Mouse (Mus musculus): ENCODE measurements around the gene Pde7b. TPM values are rescaled to one million over a fixed set of nuclear protein-coding genes. Genes with fewer than 3 reads are reported as not detected.

The Pde7b gene
- polyA plus RNA-seq, 1 experiment from 2014 or later = 12.1 TPM

- H3K27me3 ChIP-seq (ENCODE audit: control insufficient read depth, insufficient read depth, low read length) = no peaks in the 10 kb centered on the region
- no peaks in the 10 kb centered on the region for H3K36me3 ChIP-seq (ENCODE audit: control insufficient read depth, insufficient read depth, low read length)
- H3K9me3 ChIP-seq (replicated peaks; ENCODE audit: control insufficient read depth, low read length) = no peaks in the 10 kb centered on the region
- no peak overlapping the region for H3K9ac ChIP-seq (ENCODE audit: low read depth, low read length)
- H3K4me1 ChIP-seq (ENCODE audit: control insufficient read depth, insufficient read depth, low read length) = no peaks in the 10 kb centered on the region; the same call in 1 of the 2 replicates
- H3K4me2 ChIP-seq = no peak overlapping the region
- 51% methylated on average over 11 of the region's 11 CpGs for WGBS (ENCODE audit: insufficient replicate concordance)
- no peak overlapping the region for H3K27ac ChIP-seq (ENCODE audit: low read depth, low read length)
- no peak overlapping the region for H3K4me3 ChIP-seq (ENCODE audit: low read depth, low read length)
- ATAC-seq (replicated peaks; ENCODE audit: insufficient number of reproducible peaks, low FRiP score, low TSS enrichment) = no peak
Observed at GRCm38 (mm10) chr10:20695637-20696036, 29.2 kb downstream of the Pde7b start.

DNA sequence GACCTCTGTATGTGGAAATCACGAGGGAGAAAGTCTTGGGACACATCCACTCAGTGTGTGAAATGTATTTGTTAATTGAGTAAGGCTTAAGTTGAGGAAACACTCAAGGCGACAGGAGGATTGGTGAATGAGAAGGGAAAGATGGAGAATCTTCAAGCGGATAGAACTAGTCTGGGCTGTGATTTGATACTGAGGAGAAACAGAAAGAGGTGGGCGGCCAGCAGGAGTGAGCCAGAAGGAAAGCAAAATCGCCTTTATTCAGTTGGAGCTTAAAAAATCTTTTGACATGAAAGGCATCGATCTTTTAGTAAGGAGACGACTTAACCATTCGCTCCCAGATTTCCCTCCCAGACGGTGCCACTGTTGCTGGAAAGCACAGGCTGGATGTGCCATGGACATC lies 34.9 kb downstream of the Pde7b start:
- H3K27me3 ChIP-seq (ENCODE audit: control insufficient read depth, insufficient read depth, low read length) = no peaks in the 10 kb centered on the region
- WGBS (ENCODE audit: insufficient replicate concordance) = 76% methylated on average over 9 of the region's 9 CpGs
- H3K36me3 ChIP-seq (ENCODE audit: control insufficient read depth, insufficient read depth, low read length) = no peaks in the 10 kb centered on the region
- no peak overlapping the region for H3K9ac ChIP-seq (ENCODE audit: low read depth, low read length)
- no peaks in the 10 kb centered on the region for H3K4me1 ChIP-seq (ENCODE audit: control insufficient read depth, insufficient read depth, low read length)
- H3K9me3 ChIP-seq (replicated peaks; ENCODE audit: control insufficient read depth, low read length) = no peaks in the 10 kb centered on the region
- no peak for ATAC-seq (replicated peaks; ENCODE audit: insufficient number of reproducible peaks, low FRiP score, low TSS enrichment)
- no peak overlapping the region for H3K4me3 ChIP-seq (ENCODE audit: low read depth, low read length)
- H3K4me2 ChIP-seq = no peak overlapping the region
- H3K27ac ChIP-seq (ENCODE audit: low read depth, low read length) = no peak overlapping the region

DNA sequence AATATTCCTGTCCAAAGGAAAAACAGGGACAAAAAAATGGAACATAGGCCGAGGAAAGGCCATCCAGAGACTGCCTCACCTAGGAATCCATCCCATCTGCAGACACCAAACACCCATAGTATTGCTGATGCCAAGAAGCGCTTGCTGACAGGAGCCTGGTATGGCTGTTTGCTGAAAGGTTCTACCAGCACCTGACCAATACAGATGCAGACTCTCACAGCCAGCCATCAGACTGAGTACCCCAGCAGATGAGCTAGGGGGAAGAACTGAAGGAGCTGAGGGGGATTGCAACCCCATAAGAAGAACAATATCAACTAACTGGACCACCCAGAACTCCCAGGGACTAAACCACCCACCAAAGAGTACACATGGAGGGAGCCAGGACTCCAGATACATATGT lies 40.7 kb downstream of the Pde7b start:
- no peak for ATAC-seq (replicated peaks; ENCODE audit: insufficient number of reproducible peaks, low FRiP score, low TSS enrichment)
- Histone ChIP-seq H3K4me2 (no peak overlapping the region), H3K9ac (ENCODE audit: low read depth, low read length) (no peak overlapping the region), H3K27me3 (ENCODE audit: control insufficient read depth, insufficient read depth, low read length) (no peaks in the 10 kb centered on the region), H3K4me1 (ENCODE audit: control insufficient read depth, insufficient read depth, low read length) (no peaks in the 10 kb centered on the region), H3K36me3 (ENCODE audit: control insufficient read depth, insufficient read depth, low read length) (no peaks in the 10 kb centered on the region), H3K9me3 (replicated peaks; ENCODE audit: control insufficient read depth, low read length) (no peaks in the 10 kb centered on the region), H3K4me3 (ENCODE audit: low read depth, low read length) (no peak overlapping the region), H3K27ac (ENCODE audit: low read depth, low read length) (no peak overlapping the region)
- 89% methylated on average over 2 of the region's 2 CpGs for WGBS (ENCODE audit: insufficient replicate concordance)

DNA sequence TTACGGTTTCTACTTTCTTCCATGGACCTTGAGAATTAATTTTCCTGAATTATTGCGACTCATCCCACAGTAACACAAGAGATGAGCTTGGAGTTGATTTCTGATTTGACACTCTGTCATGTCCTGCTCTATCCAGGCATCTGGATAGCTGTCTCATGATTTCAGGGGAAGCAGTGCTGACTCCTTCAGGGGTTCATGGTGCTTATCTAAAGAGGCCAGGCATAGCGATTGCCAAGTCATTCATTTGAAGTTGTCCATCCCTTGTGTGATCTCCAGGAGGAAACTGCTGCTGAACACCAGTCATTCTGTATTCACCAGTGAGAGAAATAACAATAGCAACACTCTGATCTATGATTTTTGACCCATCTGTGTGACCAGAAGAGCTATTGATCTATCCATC lies 43.9 kb downstream of the Pde7b start:
- WGBS (ENCODE audit: insufficient replicate concordance) = 83% methylated on average over 3 of the region's 3 CpGs
- Histone ChIP-seq H3K4me2 (no peak overlapping the region), H3K27ac (ENCODE audit: low read depth, low read length) (no peak overlapping the region), H3K4me1 (ENCODE audit: control insufficient read depth, insufficient read depth, low read length) (no peaks in the 10 kb centered on the region), H3K4me3 (ENCODE audit: low read depth, low read length) (no peak overlapping the region), H3K9ac (ENCODE audit: low read depth, low read length) (no peak overlapping the region), H3K9me3 (replicated peaks; ENCODE audit: control insufficient read depth, low read length) (no peaks in the 10 kb centered on the region), H3K36me3 (ENCODE audit: control insufficient read depth, insufficient read depth, low read length) (no peaks in the 10 kb centered on the region), H3K27me3 (ENCODE audit: control insufficient read depth, insufficient read depth, low read length) (no peaks in the 10 kb centered on the region)
- ATAC-seq (replicated peaks; ENCODE audit: insufficient number of reproducible peaks, low FRiP score, low TSS enrichment) = no peak

- Histone ChIP-seq H3K4me1 (ENCODE audit: control insufficient read depth, insufficient read depth, low read length) (peaks cover 8% of the 10 kb centered on the region), H3K4me3 (ENCODE audit: low read depth, low read length) (no peak overlapping the region), H3K27me3 (ENCODE audit: control insufficient read depth, insufficient read depth, low read length) (no peaks in the 10 kb centered on the region), H3K9me3 (replicated peaks; ENCODE audit: control insufficient read depth, low read length) (no peaks in the 10 kb centered on the region), H3K36me3 (ENCODE audit: control insufficient read depth, insufficient read depth, low read length) (no peaks in the 10 kb centered on the region), H3K4me2 (no peak overlapping the region), H3K27ac (ENCODE audit: low read depth, low read length) (no peak overlapping the region), H3K9ac (ENCODE audit: low read depth, low read length) (no peak overlapping the region)
- 22% methylated on average over 3 of the region's 3 CpGs for WGBS (ENCODE audit: insufficient replicate concordance)
- no peak for ATAC-seq (replicated peaks; ENCODE audit: insufficient number of reproducible peaks, low FRiP score, low TSS enrichment)
Observed at GRCm38 (mm10) chr10:20675321-20675720, 49.6 kb downstream of the Pde7b start.

GRCm38 (mm10) chr10:20673798-20674197 lies 51.1 kb downstream of the Pde7b start:
- H3K27me3 ChIP-seq (ENCODE audit: control insufficient read depth, insufficient read depth, low read length) = no peaks in the 10 kb centered on the region
- H3K9ac ChIP-seq (ENCODE audit: low read depth, low read length) = no peak overlapping the region
- no peak overlapping the region for H3K27ac ChIP-seq (ENCODE audit: low read depth, low read length)
- peaks cover 8% of the 10 kb centered on the region for H3K4me1 ChIP-seq (ENCODE audit: control insufficient read depth, insufficient read depth, low read length)
- WGBS (ENCODE audit: insufficient replicate concordance) = 76% methylated on average over 4 of the region's 4 CpGs
- no peak for ATAC-seq (replicated peaks; ENCODE audit: insufficient number of reproducible peaks, low FRiP score, low TSS enrichment)
- H3K4me2 ChIP-seq = no peak overlapping the region
- H3K9me3 ChIP-seq (replicated peaks; ENCODE audit: control insufficient read depth, low read length) = no peaks in the 10 kb centered on the region
- no peaks in the 10 kb centered on the region for H3K36me3 ChIP-seq (ENCODE audit: control insufficient read depth, insufficient read depth, low read length)
- no peak overlapping the region for H3K4me3 ChIP-seq (ENCODE audit: low read depth, low read length)

DNA sequence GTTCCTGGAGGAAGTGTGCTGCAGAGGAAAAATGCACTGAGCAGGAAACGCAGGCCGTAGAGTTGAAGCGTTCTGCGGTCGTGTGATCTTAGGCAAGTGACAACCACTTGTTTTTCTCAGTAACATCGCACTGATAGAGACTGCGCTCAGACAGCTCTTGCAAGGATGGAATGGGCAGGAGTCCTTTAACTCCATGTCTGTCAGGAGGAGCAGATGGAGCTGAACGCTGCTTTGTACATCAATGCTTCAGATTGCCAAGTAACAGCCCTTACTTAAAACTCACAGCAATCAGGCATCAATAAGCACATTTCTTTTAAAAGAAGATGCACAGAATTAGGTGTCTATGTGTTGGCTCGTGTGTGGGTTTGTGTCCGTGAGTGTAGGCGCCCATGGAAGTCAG lies 52.3 kb downstream of the Pde7b start:
- H3K27me3 ChIP-seq (ENCODE audit: control insufficient read depth, insufficient read depth, low read length) = no peaks in the 10 kb centered on the region
- H3K9ac ChIP-seq (ENCODE audit: low read depth, low read length) = no peak overlapping the region
- no peak overlapping the region for H3K4me3 ChIP-seq (ENCODE audit: low read depth, low read length)
- no peaks in the 10 kb centered on the region for H3K9me3 ChIP-seq (replicated peaks; ENCODE audit: control insufficient read depth, low read length)
- no peak overlapping the region; the same call in 1 of the 2 replicates for H3K27ac ChIP-seq (ENCODE audit: low read depth, low read length)
- no peaks in the 10 kb centered on the region for H3K36me3 ChIP-seq (ENCODE audit: control insufficient read depth, insufficient read depth, low read length)
- H3K4me1 ChIP-seq (ENCODE audit: control insufficient read depth, insufficient read depth, low read length) = peaks cover 8% of the 10 kb centered on the region
- H3K4me2 ChIP-seq = no peak overlapping the region
- ATAC-seq (replicated peaks; ENCODE audit: insufficient number of reproducible peaks, low FRiP score, low TSS enrichment) = no peak
- 45% methylated on average over 11 of the region's 11 CpGs for WGBS (ENCODE audit: insufficient replicate concordance)

- ATAC-seq (replicated peaks; ENCODE audit: insufficient number of reproducible peaks, low FRiP score, low TSS enrichment) = no peak
- H3K27me3 ChIP-seq (ENCODE audit: control insufficient read depth, insufficient read depth, low read length) = no peaks in the 10 kb centered on the region
- peaks cover 8% of the 10 kb centered on the region for H3K4me1 ChIP-seq (ENCODE audit: control insufficient read depth, insufficient read depth, low read length)
- 58% methylated on average over 5 of the region's 5 CpGs for WGBS (ENCODE audit: insufficient replicate concordance)
- no peak overlapping the region for H3K4me3 ChIP-seq (ENCODE audit: low read depth, low read length)
- no peak overlapping the region for H3K9ac ChIP-seq (ENCODE audit: low read depth, low read length)
- no peaks in the 10 kb centered on the region for H3K9me3 ChIP-seq (replicated peaks; ENCODE audit: control insufficient read depth, low read length)
- H3K4me2 ChIP-seq = no peak overlapping the region
- no peaks in the 10 kb centered on the region for H3K36me3 ChIP-seq (ENCODE audit: control insufficient read depth, insufficient read depth, low read length)
- H3K27ac ChIP-seq (ENCODE audit: low read depth, low read length) = no peak overlapping the region
Observed at GRCm38 (mm10) chr10:20671621-20672020, 53.3 kb downstream of the Pde7b start.

- Histone ChIP-seq H3K36me3 (ENCODE audit: control insufficient read depth, insufficient read depth, low read length) (no peaks in the 10 kb centered on the region), H3K9me3 (replicated peaks; ENCODE audit: control insufficient read depth, low read length) (no peaks in the 10 kb centered on the region), H3K4me2 (no peak overlapping the region), H3K27ac (ENCODE audit: low read depth, low read length) (no peak overlapping the region), H3K4me3 (ENCODE audit: low read depth, low read length) (no peak overlapping the region), H3K9ac (ENCODE audit: low read depth, low read length) (no peak overlapping the region), H3K27me3 (ENCODE audit: control insufficient read depth, insufficient read depth, low read length) (no peaks in the 10 kb centered on the region), H3K4me1 (ENCODE audit: control insufficient read depth, insufficient read depth, low read length) (peaks cover 8% of the 10 kb centered on the region)
- WGBS (ENCODE audit: insufficient replicate concordance) = 79% methylated on average over 8 of the region's 8 CpGs
- ATAC-seq (replicated peaks; ENCODE audit: insufficient number of reproducible peaks, low FRiP score, low TSS enrichment) = no peak
Observed at GRCm38 (mm10) chr10:20670541-20670940, 54.3 kb downstream of the Pde7b start.
